Mouse (Mus musculus) myocyte (in vitro differentiated cells): ENCODE data around the gene Tmem256. TPM values are rescaled to one million over a fixed set of nuclear protein-coding genes. Genes with fewer than 3 reads are reported as not detected.

Experiments
- H3K27me3 ChIP-seq: one replicate; pipeline ENCODE4 v1.6.1; 2011; ENCODE audit not compliant: control insufficient read depth, insufficient read depth, insufficient read length
- H3K36me3 ChIP-seq: one replicate; pipeline ENCODE4 v1.6.1; 2011; ENCODE audit not compliant: control insufficient read depth, insufficient read depth
- H3K4me2 ChIP-seq: one replicate; pipeline ENCODE4 v1.6.1; 2011; ENCODE audit warnings: low read depth, control low read depth
- H3K4me3 ChIP-seq: one replicate; pipeline ENCODE4 v1.5.1; 2011; ENCODE audit warnings: mild to moderate bottlenecking, control low read depth, moderate library complexity
- H3K79me2 ChIP-seq: one replicate; pipeline ENCODE4 v1.6.1; 2011; ENCODE audit not compliant: control insufficient read depth, insufficient read depth
- H3ac ChIP-seq: one replicate; pipeline ENCODE4 v1.6.1; 2011; ENCODE audit not compliant: control insufficient read depth, insufficient read length
- CEBPB ChIP-seq: IDR thresholded peaks from 2 replicates; pipeline ENCODE4 v1.6.1; 2011; ENCODE audit warnings: mild to moderate bottlenecking, moderate library complexity; ENCODE audit not compliant: poor library complexity, insufficient read depth, severe bottlenecking
- E2F4 ChIP-seq: IDR thresholded peaks from one replicate; pipeline ENCODE4 v1.6.1; 2011; ENCODE audit warnings: mild to moderate bottlenecking, control low read depth, moderate library complexity; ENCODE audit not compliant: insufficient read depth
- MAX ChIP-seq: IDR thresholded peaks from one replicate; pipeline ENCODE4 v1.6.1; 2011; ENCODE audit warnings: low read depth, mild to moderate bottlenecking, control low read depth
- MYOD1 ChIP-seq, 3 experiments: IDR thresholded peaks; one replicate each; pipeline ENCODE4 v1.6.1; 2011; ENCODE audit warnings: control low read depth in 2 of 3, low read depth in 2 of 3, mild to moderate bottlenecking in 2 of 3, moderate library complexity in 1 of 3; ENCODE audit not compliant: insufficient read length in 2 of 3, control insufficient read depth in 1 of 3
- MYOG ChIP-seq, 3 experiments: IDR thresholded peaks; one replicate each; pipeline ENCODE4 v1.6.1; 2011; ENCODE audit warnings: control low read depth in 2 of 3, low read depth in 2 of 3, mild to moderate bottlenecking in 2 of 3; ENCODE audit not compliant: insufficient read length in 2 of 3, control insufficient read depth in 1 of 3, insufficient read depth in 1 of 3
- POLR2A ChIP-seq: IDR thresholded peaks from one replicate; pipeline ENCODE4 v1.6.1; 2011; ENCODE audit warnings: low read depth, mild to moderate bottlenecking, control low read depth, moderate library complexity; ENCODE audit not compliant: insufficient read length
- POLR2AphosphoS2 ChIP-seq: IDR thresholded peaks from one replicate; pipeline ENCODE4 v1.6.1; 2011; ENCODE audit warnings: low read depth, control low read depth; ENCODE audit not compliant: insufficient read length
- REST ChIP-seq: IDR thresholded peaks from one replicate; pipeline ENCODE4 v1.6.1; 2011; ENCODE audit warnings: mild to moderate bottlenecking, control low read depth, moderate library complexity; ENCODE audit not compliant: insufficient read depth, insufficient read length
- SRF ChIP-seq: IDR thresholded peaks from one replicate; pipeline ENCODE4 v1.6.1; 2011; ENCODE audit warnings: low read depth; ENCODE audit not compliant: control insufficient read depth, insufficient read length
- TCF12 ChIP-seq: IDR thresholded peaks from one replicate; pipeline ENCODE4 v1.6.1; 2011; ENCODE audit warnings: mild to moderate bottlenecking, control low read depth; ENCODE audit not compliant: poor library complexity, insufficient read depth, severe bottlenecking
- TCF3 ChIP-seq: IDR thresholded peaks from one replicate; pipeline ENCODE4 v1.6.1; 2011; ENCODE audit warnings: low read depth, control low read depth; ENCODE audit not compliant: insufficient read length
- USF1 ChIP-seq: IDR thresholded peaks from one replicate; pipeline ENCODE4 v1.6.1; 2011; ENCODE audit warnings: low read depth, mild to moderate bottlenecking, control low read depth, moderate library complexity
- polyA plus RNA-seq: library from polyadenylated mRNA; unstranded; fragments of >200 nt; fragmentation: generic; extraction: Trizol; gene quantifications from one replicate; pipeline ENCODE4 v1.2.1, GENCODE M21; 2012; ENCODE audit warnings: missing spikeins

Gene Tmem256
- polyA plus RNA-seq, 1 experiment, result 259 TPM

DNA sequence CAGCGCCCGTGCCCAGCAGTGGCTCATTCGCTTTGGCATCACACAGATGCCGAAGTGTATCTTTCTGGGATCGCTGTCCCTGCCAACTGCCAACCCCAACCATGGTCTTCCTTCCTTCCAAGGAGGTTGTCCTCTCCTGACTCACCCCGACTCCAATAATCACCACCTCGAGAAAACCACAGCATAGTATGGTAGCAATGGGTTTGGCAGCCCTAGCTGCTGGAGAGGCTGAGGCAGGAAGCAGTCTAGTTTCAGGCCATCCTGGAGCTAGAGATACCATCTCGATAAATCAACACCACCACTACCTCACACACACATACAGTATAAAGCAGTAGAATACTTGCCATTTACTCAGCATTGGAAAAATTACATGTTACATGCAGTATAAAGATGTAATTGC lies 19.4 kb upstream of the Tmem256 start:
- no peak overlapping the region for H3K4me3 ChIP-seq
- H3K27me3 ChIP-seq, result no peaks in the 10 kb centered on the region
- no peak overlapping the region for H3K4me2 ChIP-seq
- H3ac ChIP-seq, result no peak overlapping the region
- TF ChIP-seq CEBPB (no peak), TCF3 (no peak), MYOD1 (IDR thresholded peaks at IDR 0.05; ENCODE audit: control insufficient read depth in 1 of 3, insufficient read length in 2 of 3, low read depth in 2 of 3) (no peak), REST (no peak), E2F4 (no peak), POLR2AphosphoS2 (no peak), MYOG (IDR thresholded peaks at IDR 0.05; ENCODE audit: control insufficient read depth in 1 of 3, insufficient read depth in 1 of 3, insufficient read length in 2 of 3, low read depth in 2 of 3) (no peak), POLR2A (no peak), TCF12 (no peak), USF1 (no peak), MAX (no peak), SRF (no peak)
- no peaks in the 10 kb centered on the region for H3K36me3 ChIP-seq
- no peaks in the 10 kb centered on the region for H3K79me2 ChIP-seq

DNA sequence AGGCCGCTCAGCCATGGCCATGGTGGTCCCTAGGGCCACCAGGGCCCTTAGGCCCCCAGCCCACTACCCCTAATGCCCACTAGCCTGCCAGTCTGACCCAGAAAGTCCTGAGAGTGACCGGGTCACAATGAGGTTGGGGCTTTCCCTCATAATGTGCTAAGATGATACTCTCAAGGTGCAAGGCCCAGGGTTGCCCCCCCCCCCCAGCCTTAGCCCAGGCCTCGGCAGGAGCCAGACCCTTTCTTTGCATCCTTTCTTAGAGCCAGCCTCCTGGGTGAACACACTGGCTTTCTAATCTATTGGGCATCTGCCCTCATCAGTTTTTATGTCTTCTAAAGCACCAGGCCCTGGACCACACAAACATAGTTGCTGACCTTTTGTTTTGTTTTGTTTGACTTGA lies 16.2 kb upstream of the Tmem256 start, which contains the start of gene Spem1:
Gene Spem1 (minus strand): TSS at position 101 of the 400 bp plus-strand sequence.
- Histone ChIP-seq H3K36me3 (no peaks in the 10 kb centered on the region), H3K4me2 (no peak within 1 kb of the TSS), H3K79me2 (no peaks in the 10 kb centered on the region), H3K4me3 (no peak within 1 kb of the TSS), H3ac (no peak within 1 kb of the TSS), H3K27me3 (no peaks in the 10 kb centered on the region)
- TF ChIP-seq TCF3 (no peak), MYOG (IDR thresholded peaks at IDR 0.05; ENCODE audit: control insufficient read depth in 1 of 3, insufficient read depth in 1 of 3, insufficient read length in 2 of 3, low read depth in 2 of 3) (no peak), REST (no peak), E2F4 (no peak), CEBPB (no peak), MYOD1 (IDR thresholded peaks at IDR 0.05; ENCODE audit: control insufficient read depth in 1 of 3, insufficient read length in 2 of 3, low read depth in 2 of 3) (no peak), MAX (no peak), POLR2A (no peak), POLR2AphosphoS2 (no peak), SRF (no peak)

DNA sequence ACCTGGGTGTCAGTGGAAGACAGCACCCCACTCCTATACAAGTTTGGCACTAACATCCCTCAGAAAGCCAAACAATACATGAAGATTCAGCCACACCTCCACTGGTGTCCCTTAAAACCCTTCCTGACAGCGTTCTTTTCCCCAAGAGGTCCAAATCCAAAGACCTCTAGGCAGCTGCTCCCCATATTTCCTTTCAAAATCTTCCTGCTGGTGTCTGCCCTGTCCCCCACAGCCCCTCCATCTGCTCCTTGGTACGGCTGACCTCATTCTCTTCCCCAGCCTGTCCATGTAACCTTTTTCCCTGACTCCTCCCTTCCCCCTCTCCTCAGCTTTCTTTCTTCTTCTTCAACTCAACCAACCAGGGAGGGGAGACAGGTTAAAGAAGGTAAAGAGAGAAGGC lies 14.9 kb upstream of the Tmem256 start:
- no peaks in the 10 kb centered on the region for H3K27me3 ChIP-seq
- TF ChIP-seq CEBPB (no peak), MYOG (IDR thresholded peaks at IDR 0.05; ENCODE audit: control insufficient read depth in 1 of 3, insufficient read depth in 1 of 3, insufficient read length in 2 of 3, low read depth in 2 of 3) (no peak), MYOD1 (IDR thresholded peaks at IDR 0.05; ENCODE audit: control insufficient read depth in 1 of 3, insufficient read length in 2 of 3, low read depth in 2 of 3) (no peak), SRF (no peak), E2F4 (no peak), TCF12 (no peak), REST (no peak), POLR2AphosphoS2 (no peak), MAX (no peak), USF1 (no peak), POLR2A (no peak), TCF3 (no peak)
- no peaks in the 10 kb centered on the region for H3K79me2 ChIP-seq
- no peak overlapping the region for H3K4me2 ChIP-seq
- H3K36me3 ChIP-seq, result no peaks in the 10 kb centered on the region
- no peak overlapping the region for H3ac ChIP-seq
- no peak overlapping the region for H3K4me3 ChIP-seq

DNA sequence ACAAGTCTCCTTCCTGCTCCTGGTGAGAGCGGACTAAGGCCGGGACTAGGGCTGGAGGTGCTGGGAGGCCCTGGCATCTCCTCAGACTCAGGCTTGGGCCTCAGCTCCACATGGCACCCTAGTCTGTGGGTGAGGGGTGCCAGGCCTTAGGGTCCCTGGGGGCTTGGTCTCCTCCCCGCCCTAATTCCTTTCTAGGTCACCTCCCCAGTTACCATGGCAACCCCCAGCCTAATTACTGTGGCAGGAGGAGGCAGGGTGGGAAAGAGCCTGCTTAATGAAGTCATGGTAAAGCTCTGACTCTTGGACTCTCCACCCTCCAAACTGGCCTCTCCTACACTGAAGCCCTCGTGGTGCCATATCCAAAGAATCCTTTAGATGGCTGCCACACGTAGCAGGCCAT lies 9.5 kb upstream of the Tmem256 start:
- TF ChIP-seq SRF (no peak), MYOG (IDR thresholded peaks at IDR 0.05; ENCODE audit: control insufficient read depth in 1 of 3, insufficient read depth in 1 of 3, insufficient read length in 2 of 3, low read depth in 2 of 3) (no peak), REST (no peak), POLR2AphosphoS2 (no peak), CEBPB (no peak), E2F4 (no peak), POLR2A (no peak), MAX (no peak), USF1 (no peak), MYOD1 (IDR thresholded peaks at IDR 0.05; ENCODE audit: control insufficient read depth in 1 of 3, insufficient read length in 2 of 3, low read depth in 2 of 3) (no peak), TCF12 (no peak), TCF3 (no peak)
- H3ac ChIP-seq, result no peak overlapping the region
- H3K4me2 ChIP-seq, result no peak overlapping the region
- no peaks in the 10 kb centered on the region for H3K79me2 ChIP-seq
- H3K36me3 ChIP-seq, result no peaks in the 10 kb centered on the region
- H3K27me3 ChIP-seq, result no peaks in the 10 kb centered on the region
- H3K4me3 ChIP-seq, result no peak overlapping the region

DNA sequence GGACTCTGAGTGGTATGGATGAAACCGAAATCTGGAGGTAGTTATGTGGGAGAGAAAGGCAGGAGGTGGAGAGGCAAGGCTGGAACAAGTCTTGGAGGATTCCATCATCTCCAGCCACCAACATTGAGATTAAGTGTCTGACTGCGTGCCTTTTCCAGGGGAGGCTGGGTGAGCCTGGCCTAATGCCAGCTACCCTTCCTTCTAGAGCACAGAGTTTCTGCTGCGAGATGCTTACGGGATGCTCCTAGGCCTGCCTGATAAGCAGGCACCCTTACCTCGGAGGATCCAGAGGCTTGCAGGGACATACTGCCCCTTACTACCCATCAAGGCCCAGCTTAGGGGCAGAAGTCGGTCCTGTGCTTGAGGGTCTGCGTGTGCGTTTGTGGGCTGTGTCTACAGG lies 4.8 kb upstream of the Tmem256 start:
- no peaks in the 10 kb centered on the region for H3K27me3 ChIP-seq
- TF ChIP-seq SRF (no peak), REST (no peak), MAX (no peak)
- no peak overlapping the region for H3K4me2 ChIP-seq
- H3K4me3 ChIP-seq, result no peak overlapping the region
- no peaks in the 10 kb centered on the region for H3K36me3 ChIP-seq
- no peak overlapping the region for H3ac ChIP-seq
- H3K79me2 ChIP-seq, result no peaks in the 10 kb centered on the region
